Mouse (Mus musculus) midbrain, embryonic 15.5 days (tissue): ENCODE measurements around the gene Tmem8. TPM values are rescaled to one million over a fixed set of nuclear protein-coding genes. Genes with fewer than 3 reads are reported as not detected.

Experiments
- ATAC-seq: fragments of 200-750 bp; cut with Nextera tagmentation; replicated peaks from 2 replicates; pipeline ENCODE4 v1.8.0; 2017; ENCODE audit warnings: moderate TSS enrichment
- H3K27ac ChIP-seq: fragments of 300-500 bp; sonication (generic); 2 replicates; pipeline ENCODE4 v1.5.1; 2015; ENCODE audit warnings: mild to moderate bottlenecking, inconsistent platforms
- H3K27me3 ChIP-seq: fragments of 300-500 bp; sonication (generic); replicated peaks from 2 replicates; pipeline ENCODE4 v1.6.1; 2015; ENCODE audit warnings: inconsistent platforms
- H3K36me3 ChIP-seq: fragments of 300-500 bp; sonication (generic); replicated peaks from 2 replicates; pipeline ENCODE4 v1.6.1; 2015; ENCODE audit warnings: inconsistent platforms
- H3K4me1 ChIP-seq: fragments of 300-500 bp; sonication (generic); 2 replicates; pipeline ENCODE4 v1.6.1; 2015; ENCODE audit warnings: inconsistent platforms
- H3K4me2 ChIP-seq: fragments of 300-500 bp; sonication (generic); 2 replicates; pipeline ENCODE4 v1.6.1; 2015; ENCODE audit warnings: inconsistent platforms, mild to moderate bottlenecking, moderate library complexity
- H3K4me3 ChIP-seq: fragments of 300-500 bp; sonication (generic); 2 replicates; pipeline ENCODE4 v1.5.1; 2015; ENCODE audit warnings: mild to moderate bottlenecking, inconsistent platforms
- H3K9ac ChIP-seq: fragments of 300-500 bp; sonication (generic); 2 replicates; pipeline ENCODE4 v1.6.1; 2015; ENCODE audit warnings: mild to moderate bottlenecking, inconsistent platforms
- H3K9me3 ChIP-seq: fragments of 300-500 bp; sonication (generic); 2 replicates; pipeline ENCODE4 v1.6.1; 2016; ENCODE audit warnings: inconsistent platforms
- WGBS: fragments of 180-500 bp; shearing (Covaris S2); methylation state at CpG from one replicate; pipeline ENCODE4 v1.1.7; 2015; ENCODE audit warnings: mixed read lengths; 5-methylcytosine and 5-hydroxymethylcytosine counted together
- polyA plus RNA-seq: library from polyadenylated mRNA; unstranded; fragments of >200 nt; fragmentation: Nextera tagmentation; extraction: Ambion mirVana; gene quantifications from 2 replicates; pipeline ENCODE4 v1.2.1, GENCODE M21; 2015

The Tmem8 gene
- polyA plus RNA-seq, 1 experiment from 2014 or later, result 4.0 TPM

DNA sequence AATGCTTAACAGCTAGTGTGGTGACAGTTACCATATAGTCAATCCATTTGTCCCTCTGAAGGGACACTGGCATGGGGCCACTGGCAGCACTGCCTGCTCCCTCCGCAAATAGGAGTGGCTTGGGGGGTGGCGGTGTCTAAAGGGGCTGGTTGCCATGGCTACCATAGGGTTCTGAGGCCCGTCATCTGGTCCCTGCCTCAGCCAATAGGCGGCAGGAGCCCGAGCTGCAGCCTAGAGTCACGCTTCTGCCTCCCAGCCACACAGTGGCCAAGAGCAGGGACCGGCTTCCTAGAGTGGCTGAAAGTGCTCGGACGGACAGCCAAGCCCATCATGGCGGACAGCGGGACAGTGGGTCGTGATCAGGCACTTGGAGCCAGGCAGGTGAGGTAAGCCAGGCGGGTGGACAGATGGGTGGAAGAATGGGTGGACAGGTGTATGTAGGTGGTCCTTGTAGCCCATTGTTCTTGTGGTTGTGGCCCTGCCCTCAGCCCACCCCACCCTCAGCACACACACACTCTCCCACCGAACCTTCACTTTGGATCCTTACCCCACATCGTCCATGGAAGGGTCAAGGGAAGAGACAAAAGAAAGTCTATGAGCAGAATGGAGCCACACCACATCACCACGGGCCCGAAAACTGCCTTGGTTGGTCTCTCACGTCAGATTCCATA is 18.1 kb downstream of the Tmem8 start:
- Histone ChIP-seq H3K4me3 (peak overlapping the region; percentile 50), H3K27ac (peak overlapping the region; percentile 84), H3K9ac (peak overlapping the region; percentile 47), H3K9me3 (no peaks in the 10 kb centered on the region), H3K27me3 (no peaks in the 10 kb centered on the region), H3K4me1 (peaks cover 26% of the 10 kb centered on the region), H3K36me3 (peaks cover 23% of the 10 kb centered on the region), H3K4me2 (peak overlapping the region; percentile 60)
- ATAC-seq, result peak; percentile 92
- 41% methylated on average over 18 of the region's 18 CpGs for WGBS

DNA sequence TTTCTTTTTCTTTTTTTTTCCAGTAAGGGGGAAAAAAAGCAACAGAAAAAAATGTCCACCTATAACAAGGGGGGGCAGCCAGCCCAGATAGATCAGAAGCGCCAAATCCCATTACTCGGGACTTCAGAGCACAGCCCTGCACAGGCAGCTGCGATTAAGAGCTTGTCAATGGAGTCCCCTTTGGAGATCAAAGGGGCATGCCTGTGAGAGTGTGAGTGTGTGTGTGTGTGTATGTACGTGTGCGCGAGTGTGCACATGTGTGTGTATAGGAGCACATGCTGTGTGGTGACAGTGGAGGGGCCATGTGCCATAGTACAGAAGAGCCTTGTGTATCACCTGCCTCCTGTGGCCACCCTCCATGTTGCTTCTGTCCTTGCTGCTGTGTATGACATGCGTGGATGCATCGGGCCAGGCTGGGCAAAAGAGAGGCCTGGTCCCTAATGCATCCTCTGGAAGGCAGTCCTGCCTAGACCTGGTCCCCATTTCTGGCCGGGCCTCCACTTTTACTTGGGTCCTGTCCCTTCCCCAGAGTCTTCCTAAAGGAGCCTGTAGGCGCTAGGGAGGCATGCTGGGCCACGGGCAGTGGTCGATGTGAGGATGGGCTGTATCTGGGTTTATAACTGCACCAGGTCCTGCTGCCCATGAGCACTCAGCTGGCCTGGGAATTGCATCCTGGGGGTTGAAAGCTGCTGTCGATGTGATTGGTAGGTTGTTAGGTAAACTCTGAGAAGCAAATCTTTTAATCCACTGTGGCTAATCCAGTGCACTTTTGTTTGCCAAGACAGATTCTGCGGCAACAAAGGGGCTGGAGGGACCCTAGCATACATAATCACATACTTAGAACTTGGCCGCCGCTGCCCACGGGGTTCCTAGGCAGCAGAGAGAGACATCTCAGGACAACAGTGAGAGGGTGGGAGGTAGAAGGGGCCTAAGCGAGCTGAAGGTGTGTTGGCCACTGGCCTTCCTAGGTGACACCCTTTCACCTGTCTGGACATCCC is 19.1 kb downstream of the Tmem8 start:
- peaks cover 17% of the 10 kb centered on the region; the same call in 1 of the 2 replicates for H3K36me3 ChIP-seq
- peak overlapping the region; percentile 84 for H3K27ac ChIP-seq
- no peaks in the 10 kb centered on the region for H3K9me3 ChIP-seq
- H3K9ac ChIP-seq, result peak overlapping the region; percentile 47
- WGBS, result 26% methylated on average over 18 of the region's 18 CpGs
- H3K4me2 ChIP-seq, result peak overlapping the region; percentile 60
- peaks cover 27% of the 10 kb centered on the region for H3K4me1 ChIP-seq
- H3K27me3 ChIP-seq, result no peaks in the 10 kb centered on the region
- peak overlapping the region; percentile 50 for H3K4me3 ChIP-seq
- ATAC-seq, result peak; percentile 64

DNA sequence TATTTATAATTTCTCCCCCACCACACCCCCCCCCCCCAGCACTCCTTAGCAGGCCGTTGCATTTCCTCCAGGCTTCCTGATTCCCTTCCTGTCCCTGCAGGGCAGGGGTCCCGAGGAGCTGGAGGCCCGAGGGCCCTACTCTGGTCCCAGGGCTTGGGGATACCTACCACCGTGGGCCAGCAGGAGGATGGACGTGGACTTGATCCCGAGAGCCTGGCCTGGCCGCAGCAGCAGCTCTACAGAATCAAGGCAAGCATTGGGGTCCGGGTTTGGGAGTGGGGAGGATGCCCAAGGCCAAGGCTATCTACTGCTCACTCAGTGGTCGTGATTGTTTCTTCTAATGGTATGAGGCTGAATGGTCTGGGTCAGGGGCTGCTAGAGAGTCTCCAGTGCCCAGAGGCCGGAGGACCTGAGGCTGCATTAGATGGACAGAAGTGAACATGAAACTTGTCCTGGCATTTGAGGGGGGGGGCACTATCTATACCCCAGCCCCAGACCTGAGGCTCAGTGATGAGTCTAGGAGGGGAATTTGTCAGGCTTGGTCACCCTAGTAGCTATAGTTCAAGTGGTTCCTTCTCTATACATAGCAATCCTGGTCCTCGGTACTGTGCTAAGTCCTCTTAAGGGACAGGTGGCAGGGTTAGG is 24.1 kb downstream of the Tmem8 start:
- no peaks in the 10 kb centered on the region for H3K36me3 ChIP-seq
- H3K27me3 ChIP-seq, result no peaks in the 10 kb centered on the region
- no peak overlapping the region for H3K4me2 ChIP-seq
- no peak overlapping the region; the same call in 1 of the 2 replicates for H3K9ac ChIP-seq
- 90% methylated on average over 11 of the region's 11 CpGs for WGBS
- 0 out of 2 replicates have a peak overlapping the region, but pooled peaks have one; percentile 58 for H3K4me3 ChIP-seq
- ATAC-seq, result no peak
- H3K4me1 ChIP-seq, result peaks cover 56% of the 10 kb centered on the region
- H3K9me3 ChIP-seq, result no peaks in the 10 kb centered on the region
- 0 out of 2 replicates have a peak overlapping the region, but pooled peaks have one; percentile 88 for H3K27ac ChIP-seq

GRCm38 (mm10) chr17:26137751-26138130 is 24.6 kb downstream of the Tmem8 start:
- Histone ChIP-seq H3K27ac (peak overlapping the region; percentile 88), H3K27me3 (no peaks in the 10 kb centered on the region), H3K36me3 (no peaks in the 10 kb centered on the region), H3K9ac (no peak overlapping the region), H3K4me3 (peak overlapping the region; percentile 58), H3K4me2 (peak overlapping the region; percentile 72), H3K9me3 (no peaks in the 10 kb centered on the region), H3K4me1 (peaks cover 56% of the 10 kb centered on the region)
- 75% methylated on average over 2 of the region's 2 CpGs for WGBS
- ATAC-seq, result peak; percentile 18

DNA sequence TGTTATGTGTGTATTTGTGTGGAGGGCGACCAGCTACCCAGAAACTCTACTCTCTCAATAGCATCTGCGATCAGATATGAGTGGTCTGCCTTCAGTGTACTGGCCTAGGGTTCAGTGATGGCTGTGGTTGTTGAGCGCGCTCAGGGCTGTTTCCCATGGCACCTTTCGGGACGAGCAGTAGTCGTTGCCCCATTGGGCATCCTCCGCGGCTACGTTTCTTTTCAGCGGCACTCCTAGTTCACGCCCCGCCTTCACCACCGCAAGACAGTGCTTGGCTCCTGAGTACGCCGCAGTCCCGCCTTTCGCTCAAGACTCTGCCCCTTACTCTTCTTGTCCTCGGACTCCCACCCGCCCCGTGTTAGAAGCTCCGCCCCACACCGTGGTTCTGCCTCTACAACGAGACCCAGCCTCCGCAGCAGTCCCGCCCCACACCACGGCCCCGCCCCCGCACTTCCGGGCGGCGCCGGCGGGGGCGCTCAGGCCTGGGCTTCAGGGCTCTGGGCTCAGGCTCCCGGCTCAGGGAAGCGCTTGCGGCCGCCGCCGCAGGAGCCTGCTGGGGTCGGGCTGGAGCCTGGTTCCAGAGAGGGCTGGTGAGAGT is 25.2 kb downstream of the Tmem8 start, which contains the start of gene Axin1:
TSS of gene Axin1 (plus strand) at position 450 of the 598 bp plus-strand sequence.
- Histone ChIP-seq H3K9ac (peak within 1 kb of the TSS; percentile 82), H3K27me3 (no peaks in the 10 kb centered on the region), H3K4me1 (peaks cover 52% of the 10 kb centered on the region), H3K9me3 (no peaks in the 10 kb centered on the region), H3K4me2 (peak within 1 kb of the TSS; percentile 72), H3K27ac (peak within 1 kb of the TSS; percentile 88), H3K4me3 (peak within 1 kb of the TSS; percentile 58), H3K36me3 (peaks cover 6% of the 10 kb centered on the region; the same call in 1 of the 2 replicates)
- peak; percentile 96 for ATAC-seq
- under 1% methylated on average over 42 of the region's 42 CpGs for WGBS

DNA sequence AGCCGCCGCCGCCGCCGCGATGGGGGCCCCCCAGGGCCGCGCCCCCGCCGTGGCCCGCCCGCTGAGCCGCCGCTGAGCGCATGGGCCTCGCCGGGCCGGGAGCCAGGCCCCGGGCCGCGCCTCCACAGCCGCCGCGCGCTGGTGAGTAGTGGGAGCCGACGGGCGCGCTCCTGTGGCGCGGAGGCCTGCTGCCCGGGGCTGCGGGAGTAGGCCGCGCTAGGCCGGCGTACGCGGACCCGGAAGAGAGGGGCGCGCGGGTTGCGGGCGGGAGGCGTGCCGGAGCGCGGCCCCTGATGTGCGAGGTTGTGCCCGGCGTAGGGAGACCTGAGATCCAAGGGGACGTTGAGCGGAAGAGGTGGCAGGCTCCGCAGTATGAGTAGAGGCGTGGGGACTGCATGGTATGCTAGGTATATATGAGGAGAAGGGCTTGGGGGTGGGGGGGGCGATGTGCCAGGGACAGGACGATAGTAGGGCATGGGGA is 25.8 kb downstream of the Tmem8 start:
- H3K9ac ChIP-seq, result peak overlapping the region; percentile 82
- H3K4me1 ChIP-seq, result peaks cover 47% of the 10 kb centered on the region
- WGBS, result under 1% methylated on average over 55 of the region's 58 CpGs
- peak overlapping the region; percentile 88 for H3K27ac ChIP-seq
- no peaks in the 10 kb centered on the region for H3K27me3 ChIP-seq
- H3K36me3 ChIP-seq, result peaks cover 12% of the 10 kb centered on the region; the same call in 1 of the 2 replicates
- H3K4me3 ChIP-seq, result peak overlapping the region; percentile 58
- peak; percentile 74 for ATAC-seq
- H3K9me3 ChIP-seq, result no peaks in the 10 kb centered on the region
- H3K4me2 ChIP-seq, result peak overlapping the region; percentile 72

- Histone ChIP-seq H3K27me3 (no peaks in the 10 kb centered on the region), H3K36me3 (peaks cover 28% of the 10 kb centered on the region; the same call in 1 of the 2 replicates), H3K9me3 (no peaks in the 10 kb centered on the region), H3K9ac (no peak overlapping the region), H3K4me1 (peaks cover 39% of the 10 kb centered on the region), H3K27ac (no peak overlapping the region), H3K4me3 (no peak overlapping the region), H3K4me2 (no peak overlapping the region)
- 90% methylated on average over 4 of the region's 4 CpGs for WGBS
- no peak for ATAC-seq
These were observed 29.7 kb downstream of the Tmem8 start for GRCm38 (mm10) chr17:26142796-26143195.

DNA sequence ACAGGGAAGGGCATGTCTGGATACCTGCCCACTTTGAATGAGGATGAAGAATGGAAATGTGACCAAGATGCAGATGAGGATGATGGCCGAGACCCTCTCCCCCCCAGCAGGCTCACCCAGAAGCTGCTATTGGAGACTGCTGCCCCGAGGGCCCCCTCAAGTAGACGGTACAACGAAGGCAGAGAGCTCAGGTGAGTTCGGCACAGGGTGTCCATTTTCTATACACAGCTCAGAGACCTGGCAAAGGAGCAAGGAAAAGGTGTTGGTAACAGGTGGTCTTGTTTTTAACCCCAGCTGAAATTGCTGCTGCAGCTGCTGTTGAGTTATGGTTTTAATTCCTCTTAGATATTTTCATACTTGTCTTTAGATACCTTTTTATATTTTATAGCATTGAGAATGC is 30.3 kb downstream of the Tmem8 start:
- Histone ChIP-seq H3K4me3 (no peak overlapping the region), H3K36me3 (peaks cover 30% of the 10 kb centered on the region; the same call in 1 of the 2 replicates), H3K9me3 (no peaks in the 10 kb centered on the region), H3K9ac (no peak overlapping the region), H3K27me3 (no peaks in the 10 kb centered on the region), H3K4me1 (peaks cover 34% of the 10 kb centered on the region), H3K27ac (no peak overlapping the region), H3K4me2 (no peak overlapping the region)
- 94% methylated on average over 5 of the region's 5 CpGs for WGBS
- no peak for ATAC-seq

GRCm38 (mm10) chr17:26149056-26149455 is 36.0 kb downstream of the Tmem8 start:
- H3K9ac ChIP-seq, result no peak overlapping the region
- H3K4me2 ChIP-seq, result no peak overlapping the region
- no peaks in the 10 kb centered on the region for H3K27me3 ChIP-seq
- no peak for ATAC-seq
- 0 out of 2 replicates have a peak, but pooled peaks cover 3% of the 10 kb centered on the region for H3K4me1 ChIP-seq
- peaks cover 21% of the 10 kb centered on the region; the same call in 1 of the 2 replicates for H3K36me3 ChIP-seq
- no peak overlapping the region for H3K4me3 ChIP-seq
- 86% methylated on average over 2 of the region's 2 CpGs for WGBS
- no peaks in the 10 kb centered on the region for H3K9me3 ChIP-seq
- H3K27ac ChIP-seq, result no peak overlapping the region

- H3K4me2 ChIP-seq, result no peak overlapping the region
- H3K4me3 ChIP-seq, result no peak overlapping the region
- H3K9me3 ChIP-seq, result no peaks in the 10 kb centered on the region
- no peaks in the 10 kb centered on the region for H3K4me1 ChIP-seq
- H3K36me3 ChIP-seq, result peaks cover 12% of the 10 kb centered on the region; the same call in 1 of the 2 replicates
- ATAC-seq, result no peak
- 100% methylated on average over 2 of the region's 2 CpGs for WGBS
- H3K27ac ChIP-seq, result no peak overlapping the region
- no peak overlapping the region for H3K9ac ChIP-seq
- H3K27me3 ChIP-seq, result no peaks in the 10 kb centered on the region
These were observed 39.0 kb downstream of the Tmem8 start for GRCm38 (mm10) chr17:26151886-26152630.

- no peak for ATAC-seq
- no peak overlapping the region for H3K4me2 ChIP-seq
- H3K4me1 ChIP-seq, result no peaks in the 10 kb centered on the region
- no peak overlapping the region for H3K27ac ChIP-seq
- H3K9ac ChIP-seq, result no peak overlapping the region
- no peak overlapping the region for H3K4me3 ChIP-seq
- 95% methylated on average over 1 of the region's 1 CpGs for WGBS
- H3K36me3 ChIP-seq, result no peaks in the 10 kb centered on the region
- H3K27me3 ChIP-seq, result no peaks in the 10 kb centered on the region
- H3K9me3 ChIP-seq, result no peaks in the 10 kb centered on the region
These were observed 49.6 kb downstream of the Tmem8 start for GRCm38 (mm10) chr17:26162736-26163135.
